Mouse (Mus musculus): ENCODE data around the gene Neurl4. TPM values are rescaled to one million over a fixed set of nuclear protein-coding genes. Genes with fewer than 3 reads are reported as not detected.

The Neurl4 gene
- polyA plus RNA-seq, 1 experiment from 2014 or later, result 17.8 TPM

DNA sequence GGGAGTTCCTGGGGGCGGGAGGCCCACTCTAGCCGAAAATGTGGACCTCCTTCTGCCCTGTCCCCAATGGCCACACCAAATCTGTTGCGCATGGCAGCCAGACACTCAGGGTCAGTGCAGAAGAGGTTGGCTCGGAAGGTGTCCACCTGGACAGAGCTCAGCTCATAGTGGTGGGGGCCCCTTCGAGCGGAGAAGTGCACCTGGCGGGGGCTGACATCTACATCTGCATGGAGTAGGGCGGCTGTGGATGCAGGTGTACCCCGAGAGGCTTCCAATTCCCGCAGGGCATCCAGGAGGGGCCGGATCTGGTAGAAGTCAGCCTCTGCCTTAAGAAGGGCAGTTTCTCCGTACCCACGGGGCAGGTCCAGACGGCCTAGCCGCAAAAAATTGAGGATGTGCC lies 21.2 kb upstream of the Neurl4 start:
- Histone ChIP-seq H3K9ac (ENCODE audit: low read depth, low read length) (peak overlapping the region; percentile 28; the same call in 1 of the 2 replicates), H3K4me3 (ENCODE audit: low read length) (peak overlapping the region; percentile 50), H3K27ac (ENCODE audit: low read depth, low read length) (no peak overlapping the region), H3K36me3 (ENCODE audit: control insufficient read depth, insufficient read depth, low read length) (no peaks in the 10 kb centered on the region), H3K9me3 (ENCODE audit: control insufficient read depth, low read length) (no peaks in the 10 kb centered on the region), H3K27me3 (replicated peaks; ENCODE audit: control insufficient read depth, insufficient read depth, low read length) (0 out of 2 replicates have a peak, but pooled peaks cover 6% of the 10 kb centered on the region), H3K4me2 (ENCODE audit: low read length) (peak overlapping the region; percentile 84), H3K4me1 (ENCODE audit: control insufficient read depth, insufficient read depth, low read depth, low read length) (peaks cover 6% of the 10 kb centered on the region)
- no peak for ATAC-seq
- whole genome bisulfite sequencing, result 56% methylated on average over 15 of the region's 15 CpGs

- under 1% methylated on average over 18 of the region's 18 CpGs for WGBS
- H3K27ac ChIP-seq (ENCODE audit: low read depth, low read length), result peak overlapping the region; percentile 45; the same call in 1 of the 2 replicates
- peak overlapping the region; percentile 50 for H3K4me3 ChIP-seq (ENCODE audit: low read length)
- 0 out of 2 replicates have a peak, but pooled peaks cover 6% of the 10 kb centered on the region for H3K27me3 ChIP-seq (replicated peaks; ENCODE audit: control insufficient read depth, insufficient read depth, low read length)
- H3K4me1 ChIP-seq (ENCODE audit: control insufficient read depth, insufficient read depth, low read depth, low read length), result peaks cover 6% of the 10 kb centered on the region
- H3K9me3 ChIP-seq (ENCODE audit: control insufficient read depth, low read length), result no peaks in the 10 kb centered on the region
- peak overlapping the region; percentile 84 for H3K4me2 ChIP-seq (ENCODE audit: low read length)
- ATAC-seq, result peak; percentile 41
- peak overlapping the region; percentile 63 for H3K9ac ChIP-seq (ENCODE audit: low read depth, low read length)
- H3K36me3 ChIP-seq (ENCODE audit: control insufficient read depth, insufficient read depth, low read length), result no peaks in the 10 kb centered on the region
Observed at GRCm38 (mm10) chr11:69880506-69880852, 20.4 kb upstream of the Neurl4 start.

- Histone ChIP-seq H3K9me3 (ENCODE audit: control insufficient read depth, low read length) (no peaks in the 10 kb centered on the region), H3K27me3 (replicated peaks; ENCODE audit: control insufficient read depth, insufficient read depth, low read length) (0 out of 2 replicates have a peak, but pooled peaks cover 6% of the 10 kb centered on the region), H3K36me3 (ENCODE audit: control insufficient read depth, insufficient read depth, low read length) (no peaks in the 10 kb centered on the region), H3K4me3 (ENCODE audit: low read length) (peak within 1 kb of the TSS; percentile 50), H3K27ac (ENCODE audit: low read depth, low read length) (peak within 1 kb of the TSS; percentile 60; the same call in 1 of the 2 replicates), H3K4me2 (ENCODE audit: low read length) (peak within 1 kb of the TSS; percentile 84), H3K9ac (ENCODE audit: low read depth, low read length) (peak within 1 kb of the TSS; percentile 63), H3K4me1 (ENCODE audit: control insufficient read depth, insufficient read depth, low read depth, low read length) (peaks cover 6% of the 10 kb centered on the region)
- ATAC-seq, result peak; percentile 88
- under 1% methylated on average over 46 of the region's 46 CpGs for WGBS
Observed at GRCm38 (mm10) chr11:69880853-69881603, 19.8 kb upstream of the Neurl4 start, which contains the start of gene Kctd11. Kctd11 (minus strand) TSS chr11:69881406.

GRCm38 (mm10) chr11:69881787-69882670 lies 18.8 kb upstream of the Neurl4 start:
- Histone ChIP-seq H3K4me1 (ENCODE audit: control insufficient read depth, insufficient read depth, low read depth, low read length) (peaks cover 6% of the 10 kb centered on the region), H3K27me3 (replicated peaks; ENCODE audit: control insufficient read depth, insufficient read depth, low read length) (0 out of 2 replicates have a peak, but pooled peaks cover 6% of the 10 kb centered on the region), H3K4me2 (ENCODE audit: low read length) (peak overlapping the region; percentile 84), H3K36me3 (ENCODE audit: control insufficient read depth, insufficient read depth, low read length) (no peaks in the 10 kb centered on the region), H3K27ac (ENCODE audit: low read depth, low read length) (no peak overlapping the region), H3K9me3 (ENCODE audit: control insufficient read depth, low read length) (no peaks in the 10 kb centered on the region), H3K4me3 (ENCODE audit: low read length) (peak overlapping the region; percentile 50), H3K9ac (ENCODE audit: low read depth, low read length) (peak overlapping the region; percentile 63)
- WGBS, result 63% methylated on average over 21 of the region's 21 CpGs
- ATAC-seq, result no peak

- peaks cover 3% of the 10 kb centered on the region; the same call in 1 of the 2 replicates for H3K4me1 ChIP-seq (ENCODE audit: control insufficient read depth, insufficient read depth, low read depth, low read length)
- H3K36me3 ChIP-seq (ENCODE audit: control insufficient read depth, insufficient read depth, low read length), result no peaks in the 10 kb centered on the region
- no peak overlapping the region for H3K9ac ChIP-seq (ENCODE audit: low read depth, low read length)
- no peak overlapping the region for H3K4me3 ChIP-seq (ENCODE audit: low read length)
- no peaks in the 10 kb centered on the region for H3K9me3 ChIP-seq (ENCODE audit: control insufficient read depth, low read length)
- no peak for ATAC-seq
- H3K27ac ChIP-seq (ENCODE audit: low read depth, low read length), result no peak overlapping the region
- no peak overlapping the region for H3K4me2 ChIP-seq (ENCODE audit: low read length)
- 62% methylated on average over 4 of the region's 4 CpGs for WGBS
- 0 out of 2 replicates have a peak, but pooled peaks cover 6% of the 10 kb centered on the region for H3K27me3 ChIP-seq (replicated peaks; ENCODE audit: control insufficient read depth, insufficient read depth, low read length)
Observed at GRCm38 (mm10) chr11:69883066-69883465, 17.8 kb upstream of the Neurl4 start.

GRCm38 (mm10) chr11:69883527-69884151 lies 17.2 kb upstream of the Neurl4 start:
- H3K4me1 ChIP-seq (ENCODE audit: control insufficient read depth, insufficient read depth, low read depth, low read length), result peaks cover 3% of the 10 kb centered on the region; the same call in 1 of the 2 replicates
- no peaks in the 10 kb centered on the region for H3K36me3 ChIP-seq (ENCODE audit: control insufficient read depth, insufficient read depth, low read length)
- no peak for ATAC-seq
- H3K27me3 ChIP-seq (replicated peaks; ENCODE audit: control insufficient read depth, insufficient read depth, low read length), result 0 out of 2 replicates have a peak, but pooled peaks cover 6% of the 10 kb centered on the region
- no peak overlapping the region for H3K27ac ChIP-seq (ENCODE audit: low read depth, low read length)
- no peak overlapping the region for H3K4me2 ChIP-seq (ENCODE audit: low read length)
- H3K9ac ChIP-seq (ENCODE audit: low read depth, low read length), result no peak overlapping the region
- WGBS, result 86% methylated on average over 8 of the region's 8 CpGs
- no peaks in the 10 kb centered on the region for H3K9me3 ChIP-seq (ENCODE audit: control insufficient read depth, low read length)
- no peak overlapping the region for H3K4me3 ChIP-seq (ENCODE audit: low read length)

DNA sequence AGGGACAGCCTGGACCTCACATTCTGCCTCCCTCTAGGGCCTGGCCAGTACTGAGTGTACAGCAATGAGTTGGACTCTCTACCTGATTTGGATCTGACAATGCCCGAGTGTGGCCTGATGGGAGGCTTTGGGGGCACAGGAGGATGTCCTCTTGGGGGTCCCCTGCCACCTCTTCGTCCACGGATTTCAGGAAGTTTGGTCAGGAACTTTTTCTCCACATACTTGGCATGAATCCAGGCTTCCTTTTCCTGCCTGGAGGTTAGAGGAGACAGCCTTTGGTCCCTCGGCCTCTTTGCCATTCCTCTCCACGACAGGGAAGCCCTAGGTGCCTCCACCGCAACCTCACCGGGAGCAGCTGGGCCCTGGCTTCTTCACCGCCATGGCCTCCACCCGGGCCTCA lies 16.6 kb upstream of the Neurl4 start:
- Histone ChIP-seq H3K27ac (ENCODE audit: low read depth, low read length) (no peak overlapping the region), H3K4me1 (ENCODE audit: control insufficient read depth, insufficient read depth, low read depth, low read length) (peaks cover 3% of the 10 kb centered on the region; the same call in 1 of the 2 replicates), H3K9me3 (ENCODE audit: control insufficient read depth, low read length) (no peaks in the 10 kb centered on the region), H3K4me3 (ENCODE audit: low read length) (no peak overlapping the region), H3K36me3 (ENCODE audit: control insufficient read depth, insufficient read depth, low read length) (no peaks in the 10 kb centered on the region), H3K4me2 (ENCODE audit: low read length) (no peak overlapping the region), H3K9ac (ENCODE audit: low read depth, low read length) (no peak overlapping the region), H3K27me3 (replicated peaks; ENCODE audit: control insufficient read depth, insufficient read depth, low read length) (0 out of 2 replicates have a peak, but pooled peaks cover 6% of the 10 kb centered on the region)
- ATAC-seq, result no peak
- 85% methylated on average over 9 of the region's 9 CpGs for WGBS

DNA sequence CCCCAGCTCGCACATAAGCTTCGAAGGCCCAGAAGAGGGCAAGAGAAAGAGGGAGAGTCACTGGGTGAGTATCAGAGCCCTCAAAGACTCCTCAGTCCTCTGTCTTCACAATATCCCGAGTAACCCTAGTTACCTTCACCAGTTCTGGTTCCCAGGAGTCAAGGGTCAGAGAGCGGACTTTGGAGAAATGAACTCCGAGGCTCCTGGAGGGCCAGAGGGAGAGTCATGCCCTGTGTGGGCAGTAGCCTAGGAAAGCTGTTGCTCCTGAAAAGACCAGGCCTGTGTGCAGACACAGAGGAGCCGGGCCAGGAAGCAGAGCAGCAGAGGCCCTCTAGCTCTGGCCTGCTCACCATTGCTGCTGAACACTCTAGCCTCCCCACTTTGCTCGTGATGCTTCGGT lies 16.2 kb upstream of the Neurl4 start:
- Histone ChIP-seq H3K9me3 (ENCODE audit: control insufficient read depth, low read length) (no peaks in the 10 kb centered on the region), H3K27me3 (replicated peaks; ENCODE audit: control insufficient read depth, insufficient read depth, low read length) (0 out of 2 replicates have a peak, but pooled peaks cover 6% of the 10 kb centered on the region), H3K27ac (ENCODE audit: low read depth, low read length) (no peak overlapping the region), H3K4me3 (ENCODE audit: low read length) (no peak overlapping the region), H3K4me1 (ENCODE audit: control insufficient read depth, insufficient read depth, low read depth, low read length) (0 out of 2 replicates have a peak, but pooled peaks cover 3% of the 10 kb centered on the region), H3K4me2 (ENCODE audit: low read length) (no peak overlapping the region), H3K36me3 (ENCODE audit: control insufficient read depth, insufficient read depth, low read length) (no peaks in the 10 kb centered on the region), H3K9ac (ENCODE audit: low read depth, low read length) (no peak overlapping the region)
- ATAC-seq, result no peak
- WGBS, result 76% methylated on average over 8 of the region's 8 CpGs
